Mouse (Mus musculus): ENCODE results near the gene Olfr1154.

Olfr1154 gene

GRCm38 (mm10) chr2:87905066-87905465 is at the start of gene Olfr1154:
TSS of gene Olfr1154 (minus strand) at chr2:87905166.
- DNase-seq: no peak

- DNase-seq: no peak
Measured at GRCm38 (mm10) chr2:87953000-87953399, 48.0 kb upstream of the Olfr1154 start, which contains the start of gene Olfr1156. TSS of gene Olfr1156 (minus strand) at chr2:87953100.

- no peak for DNase-seq
Measured at GRCm38 (mm10) chr2:87945037-87945436, 40.1 kb upstream of the Olfr1154 start, which contains the start of gene Olfr1155. TSS of gene Olfr1155 (minus strand) at chr2:87945137.

GRCm38 (mm10) chr2:87894662-87895061 is 10.3 kb downstream of the Olfr1154 start, which contains the start of gene Olfr1153:
TSS of gene Olfr1153 (plus strand) at chr2:87894962.
- DNase-seq: no peak

- no peak for DNase-seq
Measured at GRCm38 (mm10) chr2:87866192-87866591, 38.8 kb downstream of the Olfr1154 start, which contains the start of gene Olfr1152. TSS of gene Olfr1152 (plus strand) at chr2:87866492.

- no peak for DNase-seq
Measured at GRCm38 (mm10) chr2:87855562-87855961, 49.4 kb downstream of the Olfr1154 start, which contains the start of gene Olfr1151. TSS of gene Olfr1151 (plus strand) at chr2:87855862.

All from kidney, adult 11 months (tissue).